Mouse (Mus musculus) midbrain, embryonic 11.5 days (tissue): ENCODE results near the gene Vmn2r50. TPM values are rescaled to one million over a fixed set of nuclear protein-coding genes. Genes with fewer than 3 reads are reported as not detected.
"Not testable (repeated sequence)": the region's sequence is repeated elsewhere in the genome, so short reads cannot be mapped to it uniquely, and the experiment has no call there.

Source experiments
- ATAC-seq: fragments of 200-750 bp; cut with Nextera tagmentation; 2 replicates; pipeline ENCODE4 v1.8.0; 2017; ENCODE audit warnings: moderate TSS enrichment, moderate library complexity; ENCODE audit not compliant: low FRiP score
- DNase-seq: peaks from one replicate; pipeline ENCODE4 v3.0.0; 2015; ENCODE audit warnings: low spot score; ENCODE audit errors: missing footprints
- H3K27ac ChIP-seq: fragments of 300-500 bp; sonication (generic); 2 replicates; pipeline ENCODE4 v1.5.1; 2014; ENCODE audit warnings: low read depth, low read length
- H3K27me3 ChIP-seq: fragments of 300-500 bp; sonication (generic); 2 replicates; pipeline ENCODE4 v1.6.1; 2014; ENCODE audit warnings: mild to moderate bottlenecking, low read length, moderate library complexity, mixed read lengths; ENCODE audit not compliant: control insufficient read depth, insufficient read depth
- H3K36me3 ChIP-seq: fragments of 300-500 bp; sonication (generic); 2 replicates; pipeline ENCODE4 v1.6.1; 2014; ENCODE audit warnings: mild to moderate bottlenecking, low read length, moderate library complexity, mixed read lengths; ENCODE audit not compliant: control insufficient read depth, insufficient read depth
- H3K4me1 ChIP-seq: fragments of 300-500 bp; sonication (generic); 2 replicates; pipeline ENCODE4 v1.6.1; 2014; ENCODE audit warnings: low read length; ENCODE audit not compliant: control insufficient read depth, insufficient read depth
- H3K4me2 ChIP-seq: fragments of 300-500 bp; sonication (generic); 2 replicates; pipeline ENCODE4 v1.6.1; 2014; ENCODE audit warnings: mild to moderate bottlenecking, moderate library complexity
- H3K4me3 ChIP-seq: fragments of 300-500 bp; sonication (generic); 2 replicates; pipeline ENCODE4 v1.5.1; 2014; ENCODE audit warnings: low read depth, low read length
- H3K9ac ChIP-seq: fragments of 300-500 bp; sonication (generic); 2 replicates; pipeline ENCODE4 v1.6.1; 2014; ENCODE audit warnings: low read length
- H3K9me3 ChIP-seq: fragments of 300-500 bp; sonication (generic); 2 replicates; pipeline ENCODE4 v1.6.1; 2016; ENCODE audit warnings: low read length; ENCODE audit not compliant: control insufficient read depth
- WGBS: fragments of 180-500 bp; shearing (Covaris S2); extraction: QIAGEN DNeasy Blood & Tissue Kit; methylation state at CpG from one replicate; pipeline ENCODE4 v1.1.7; 2014; 5-methylcytosine and 5-hydroxymethylcytosine counted together
- polyA plus RNA-seq: library from polyadenylated mRNA; unstranded; fragments of >200 nt; fragmentation: Nextera tagmentation; extraction: Ambion mirVana; gene quantifications from 2 replicates; pipeline ENCODE4 v1.2.1, GENCODE M21; 2014

Gene Vmn2r50
- polyA plus RNA-seq = not detected in 2 replicates

DNA sequence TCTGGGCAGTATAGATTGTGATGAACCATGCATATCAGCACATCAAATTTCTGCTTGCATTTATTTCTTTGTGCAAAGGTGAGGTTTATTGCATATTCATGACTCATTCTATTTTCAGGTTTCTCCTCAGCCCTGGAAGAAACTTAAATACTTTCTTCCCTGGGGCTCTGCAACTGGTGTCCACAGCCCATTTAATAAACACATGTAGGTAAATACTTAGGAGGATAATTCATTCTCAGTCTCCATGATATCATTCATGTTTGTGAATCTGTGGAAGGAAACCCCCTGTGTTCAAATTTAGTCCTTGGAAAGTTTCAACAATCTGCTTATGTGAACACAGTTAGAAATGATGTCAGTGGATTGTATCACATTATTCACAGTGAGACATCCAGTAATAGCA is at the start of gene Vmn2r50:
TSS of gene Vmn2r50 (minus strand) at position 101 of the 400 bp plus-strand sequence.
- H3K4me1 ChIP-seq, H3K4me3 ChIP-seq, H3K27me3 ChIP-seq, H3K9me3 ChIP-seq, H3K27ac ChIP-seq, ATAC-seq, DNase-seq, H3K4me2 ChIP-seq, H3K9ac ChIP-seq, H3K36me3 ChIP-seq: not testable (repeated sequence)

GRCm38 (mm10) chr7:9992157-9992556 is 60.9 kb downstream of the Vmn2r50 start, which contains the start of gene Vmn2r49:
Gene Vmn2r49 (minus strand): TSS chr7:9992257.
- H3K4me3 ChIP-seq, ATAC-seq, H3K36me3 ChIP-seq, H3K4me2 ChIP-seq, H3K9me3 ChIP-seq, H3K27me3 ChIP-seq, H3K27ac ChIP-seq, H3K9ac ChIP-seq, H3K4me1 ChIP-seq, DNase-seq: not testable (repeated sequence)
- WGBS = no CpG with 5 or more reads among the region's 2 CpGs

Other genes starting within 250 kb of the Vmn2r50 start
- gene Vmn2r47, start 212.0 kb downstream of the Vmn2r50 start, polyA plus RNA-seq = not detected in 2 replicates
- not detected in 2 replicates for gene Vmn2r48, start 99.7 kb downstream of the Vmn2r50 start, polyA plus RNA-seq
- gene Vmn2r49, start 61.0 kb downstream of the Vmn2r50 start, polyA plus RNA-seq = not detected in 2 replicates
- not detected in 2 replicates for gene Vmn2r51, start 52.4 kb upstream of the Vmn2r50 start, polyA plus RNA-seq
- not detected in 2 replicates for gene Vmn2r52, start 123.3 kb upstream of the Vmn2r50 start, polyA plus RNA-seq
- gene Vmn1r66, start 224.7 kb upstream of the Vmn2r50 start, polyA plus RNA-seq = not detected in 2 replicates